Mouse (Mus musculus) embryonic fibroblast, embryonic 13.5 days (primary cell): Measurements from ENCODE around the gene Sec22b.

ENCODE experiments used
- CTCF ChIP-seq: IDR thresholded peaks from 2 replicates; pipeline ENCODE4 v1.5.1; 2011; ENCODE audit warnings: mild to moderate bottlenecking, control low read depth, low read length, moderate library complexity, borderline replicate concordance; ENCODE audit not compliant: insufficient read depth
- POLR2A ChIP-seq: IDR thresholded peaks from 2 replicates; pipeline ENCODE4 v1.6.1; 2011; ENCODE audit warnings: low read depth, mild to moderate bottlenecking, control low read depth, low read length, moderate library complexity

GRCm38 (mm10) chr3:97946439-97946838 lies 45.4 kb downstream of the Sec22b start:
- TF ChIP-seq CTCF (no peak), POLR2A (no peak)
